Mouse (Mus musculus) heart, adult 10 weeks (tissue): ENCODE data around the gene Vmn1r62. TPM values are rescaled to one million over a fixed set of nuclear protein-coding genes. Genes with fewer than 3 reads are reported as not detected.

Experiments
- polyA plus RNA-seq: library from polyadenylated mRNA; stranded (reverse); fragments of 350-450 nt; fragmentation: Illumina TruSeq; extraction: RNeasy Lipid Tissue Mini Kit (QIAGEN cat#74804); gene quantifications from one replicate; pipeline ENCODE4 v1.2.3, GENCODE M21; 2014; ENCODE audit warnings: low read depth, low replicate concordance

Vmn1r62 gene
- polyA plus RNA-seq = not detected

GRCm38 (mm10) chr7:5673331-5673730, at the start of gene Vmn1r62:
Gene Vmn1r62, plus strand, starts transcription at chr7:5673631.

Other genes starting within 250 kb of the Vmn1r62 start
- not detected for gene Vmn1r59, start 216.9 kb upstream of the Vmn1r62 start, polyA plus RNA-seq
- not detected for gene Vmn2r28, start 179.7 kb upstream of the Vmn1r62 start, polyA plus RNA-seq
- gene Vmn1r60, start 126.3 kb upstream of the Vmn1r62 start, polyA plus RNA-seq = not detected
- not detected for gene Vmn1r61, start 60.3 kb upstream of the Vmn1r62 start, polyA plus RNA-seq
- not detected for gene Vmn1r63, start 131.8 kb downstream of the Vmn1r62 start, polyA plus RNA-seq
- gene Vmn1r64, start 210.9 kb downstream of the Vmn1r62 start, polyA plus RNA-seq = not detected